Mouse (Mus musculus): Measurements from ENCODE around the gene Scrn1. TPM values are rescaled to one million over a fixed set of nuclear protein-coding genes. Genes with fewer than 3 reads are reported as not detected.

The Scrn1 gene
- not detected in 2 replicates for polyA plus RNA-seq (2012; ENCODE audit: insufficient read depth, insufficient read length, missing spikeins)

GRCm38 (mm10) chr6:54565665-54566545, at the start of gene Scrn1:
Gene Scrn1, minus strand, starts transcription at chr6:54566489.
- H3K4me1 ChIP-seq (ENCODE audit: control insufficient read depth, insufficient read depth, low read length), result peaks cover 3% of the 10 kb centered on the region; the same call in 1 of the 2 replicates
- TF ChIP-seq POLR2A (IDR thresholded peaks at IDR 0.05; ENCODE audit: borderline replicate concordance, low read depth, low read length) (no peak), CTCF (IDR thresholded peaks at IDR 0.05; ENCODE audit: low read depth, low read length) (no peak)
- H3K27ac ChIP-seq (ENCODE audit: insufficient read depth, low read depth, low read length), result no peak within 1 kb of the TSS
- peak within 1 kb of the TSS; percentile 55 for H3K4me3 ChIP-seq (ENCODE audit: insufficient read depth, low read length)

- Histone ChIP-seq H3K4me1 (ENCODE audit: control insufficient read depth, insufficient read depth, low read length) (no peaks in the 10 kb centered on the region), H3K4me3 (ENCODE audit: insufficient read depth, low read length) (no peak overlapping the region), H3K27ac (ENCODE audit: insufficient read depth, low read depth, low read length) (no peak overlapping the region)
- no peak for TF ChIP-seq CTCF (IDR thresholded peaks at IDR 0.05; ENCODE audit: low read depth, low read length)
- no peak for TF ChIP-seq POLR2A (IDR thresholded peaks at IDR 0.05; ENCODE audit: borderline replicate concordance, low read depth, low read length)
Measured at GRCm38 (mm10) chr6:54606241-54606640, 40.0 kb upstream of the Scrn1 start.

- TF ChIP-seq POLR2A (IDR thresholded peaks at IDR 0.05; ENCODE audit: borderline replicate concordance, low read depth, low read length), result no peak
- TF ChIP-seq CTCF (IDR thresholded peaks at IDR 0.05; ENCODE audit: low read depth, low read length), result no peak
- no peak overlapping the region for H3K4me3 ChIP-seq (ENCODE audit: insufficient read depth, low read length)
- no peaks in the 10 kb centered on the region for H3K4me1 ChIP-seq (ENCODE audit: control insufficient read depth, insufficient read depth, low read length)
- no peak overlapping the region for H3K27ac ChIP-seq (ENCODE audit: insufficient read depth, low read depth, low read length)
Measured at GRCm38 (mm10) chr6:54604001-54604715, 37.9 kb upstream of the Scrn1 start.

- no peak overlapping the region for H3K27ac ChIP-seq (ENCODE audit: insufficient read depth, low read depth, low read length)
- no peak overlapping the region for H3K4me3 ChIP-seq (ENCODE audit: insufficient read depth, low read length)
- no peaks in the 10 kb centered on the region for H3K4me1 ChIP-seq (ENCODE audit: control insufficient read depth, insufficient read depth, low read length)
- TF ChIP-seq POLR2A (IDR thresholded peaks at IDR 0.05; ENCODE audit: borderline replicate concordance, low read depth, low read length), result no peak
- no peak for TF ChIP-seq CTCF (IDR thresholded peaks at IDR 0.05; ENCODE audit: low read depth, low read length)
Measured at GRCm38 (mm10) chr6:54602891-54603290, 36.6 kb upstream of the Scrn1 start.

GRCm38 (mm10) chr6:54600681-54601347, 34.5 kb upstream of the Scrn1 start:
- H3K27ac ChIP-seq (ENCODE audit: insufficient read depth, low read depth, low read length), result no peak overlapping the region
- H3K4me1 ChIP-seq (ENCODE audit: control insufficient read depth, insufficient read depth, low read length), result no peaks in the 10 kb centered on the region
- no peak for TF ChIP-seq POLR2A (IDR thresholded peaks at IDR 0.05; ENCODE audit: borderline replicate concordance, low read depth, low read length)
- TF ChIP-seq CTCF (IDR thresholded peaks at IDR 0.05; ENCODE audit: low read depth, low read length), result no peak
- H3K4me3 ChIP-seq (ENCODE audit: insufficient read depth, low read length), result no peak overlapping the region

GRCm38 (mm10) chr6:54597711-54598110, 31.4 kb upstream of the Scrn1 start:
- no peak overlapping the region for H3K4me3 ChIP-seq (ENCODE audit: insufficient read depth, low read length)
- no peak overlapping the region for H3K27ac ChIP-seq (ENCODE audit: insufficient read depth, low read depth, low read length)
- TF ChIP-seq POLR2A (IDR thresholded peaks at IDR 0.05; ENCODE audit: borderline replicate concordance, low read depth, low read length) (no peak), CTCF (IDR thresholded peaks at IDR 0.05; ENCODE audit: low read depth, low read length) (no peak)
- H3K4me1 ChIP-seq (ENCODE audit: control insufficient read depth, insufficient read depth, low read length), result no peaks in the 10 kb centered on the region

- Histone ChIP-seq H3K27ac (ENCODE audit: insufficient read depth, low read depth, low read length) (no peak within 1 kb of the TSS), H3K4me1 (ENCODE audit: control insufficient read depth, insufficient read depth, low read length) (no peaks in the 10 kb centered on the region), H3K4me3 (ENCODE audit: insufficient read depth, low read length) (no peak within 1 kb of the TSS)
- no peak for TF ChIP-seq CTCF (IDR thresholded peaks at IDR 0.05; ENCODE audit: low read depth, low read length)
- no peak for TF ChIP-seq POLR2A (IDR thresholded peaks at IDR 0.05; ENCODE audit: borderline replicate concordance, low read depth, low read length)
Measured at GRCm38 (mm10) chr6:54597208-54597607, 30.9 kb upstream of the Scrn1 start, which contains the start of gene Fkbp14. Gene Fkbp14, minus strand, starts transcription at chr6:54597308.

GRCm38 (mm10) chr6:54595330-54595878, 29.1 kb upstream of the Scrn1 start:
- H3K4me3 ChIP-seq (ENCODE audit: insufficient read depth, low read length), result peak overlapping the region; percentile 59
- H3K4me1 ChIP-seq (ENCODE audit: control insufficient read depth, insufficient read depth, low read length), result peaks cover 4% of the 10 kb centered on the region; the same call in 1 of the 2 replicates
- H3K27ac ChIP-seq (ENCODE audit: insufficient read depth, low read depth, low read length), result no peak overlapping the region
- no peak for TF ChIP-seq POLR2A (IDR thresholded peaks at IDR 0.05; ENCODE audit: borderline replicate concordance, low read depth, low read length)
- no peak for TF ChIP-seq CTCF (IDR thresholded peaks at IDR 0.05; ENCODE audit: low read depth, low read length)
